Mouse (Mus musculus) cortical plate, adult 2 months (tissue): ENCODE measurements around the gene Jkamp.
"Not testable (repeated sequence)": the region's sequence is repeated elsewhere in the genome, so short reads cannot be mapped to it uniquely, and the experiment has no call there.

ENCODE experiments used
- CTCF ChIP-seq: fragments of 200-500 bp; IDR thresholded peaks from 2 replicates; pipeline ENCODE4 v1.5.1; 2011; ENCODE audit warnings: mild to moderate bottlenecking, control low read depth, low read length; ENCODE audit not compliant: insufficient read depth; ENCODE audit errors: extremely low read depth
- POLR2A ChIP-seq: fragments of 200-500 bp; IDR thresholded peaks from 2 replicates; pipeline ENCODE4 v1.6.1; 2011; ENCODE audit warnings: mild to moderate bottlenecking, low read length, control low read depth; ENCODE audit not compliant: insufficient read depth; ENCODE audit errors: extremely low read depth

GRCm38 (mm10) chr12:72050156-72050555 lies 35.2 kb upstream of the Jkamp start:
- not testable (repeated sequence) for TF ChIP-seq POLR2A, CTCF
